Mouse (Mus musculus) small intestine, adult 2 months (tissue): ENCODE data around the gene Fto.

Experiments
- CTCF ChIP-seq: fragments of 200-500 bp; IDR thresholded peaks from 2 replicates; pipeline ENCODE4 v1.5.1; 2012; ENCODE audit warnings: low read depth, mild to moderate bottlenecking, control low read depth, inconsistent platforms, low read length, moderate library complexity, mixed read lengths; ENCODE audit not compliant: insufficient replicate concordance, insufficient read length; ENCODE audit errors: extremely low read depth
- POLR2A ChIP-seq: fragments of 200-500 bp; IDR thresholded peaks from 2 replicates; pipeline ENCODE4 v1.6.1; 2012; ENCODE audit warnings: low read depth, mild to moderate bottlenecking, control low read depth, inconsistent platforms, low read length, moderate library complexity

DNA sequence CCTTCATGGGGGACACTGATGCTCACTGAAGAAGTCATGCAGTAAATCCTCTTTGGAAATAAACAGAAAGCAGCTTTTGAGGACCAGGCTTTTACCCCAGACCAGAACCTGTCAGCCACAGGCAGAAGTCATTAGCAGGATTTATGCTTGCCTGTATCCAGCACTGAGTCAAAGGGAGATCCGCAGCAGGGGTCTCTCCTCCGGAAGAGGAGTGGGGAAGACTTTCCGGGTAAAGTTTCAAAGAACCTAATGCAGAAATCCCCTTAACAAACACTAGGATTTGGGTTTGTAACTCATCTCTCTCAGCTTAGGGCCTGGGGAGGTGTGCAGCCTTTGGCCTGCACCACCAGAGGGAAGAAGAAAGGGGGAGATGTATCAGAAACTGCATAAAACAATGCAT is 262.3 kb downstream of the Fto start:
- TF ChIP-seq POLR2A (no peak), CTCF (no peak)
